Mouse (Mus musculus) megakaryocyte-erythroid progenitor cell, adult 5 weeks (primary cell): ENCODE measurements around the gene BC107364. TPM values are rescaled to one million over a fixed set of nuclear protein-coding genes. Genes with fewer than 3 reads are reported as not detected.

ENCODE experiments used
- polyA plus RNA-seq: library from polyadenylated mRNA; stranded (reverse); fragments of >175 nt; gene quantifications from 2 replicates; pipeline ENCODE4 v1.2.3, GENCODE M21; 2012

Gene BC107364
- not detected in 2 replicates for polyA plus RNA-seq

DNA sequence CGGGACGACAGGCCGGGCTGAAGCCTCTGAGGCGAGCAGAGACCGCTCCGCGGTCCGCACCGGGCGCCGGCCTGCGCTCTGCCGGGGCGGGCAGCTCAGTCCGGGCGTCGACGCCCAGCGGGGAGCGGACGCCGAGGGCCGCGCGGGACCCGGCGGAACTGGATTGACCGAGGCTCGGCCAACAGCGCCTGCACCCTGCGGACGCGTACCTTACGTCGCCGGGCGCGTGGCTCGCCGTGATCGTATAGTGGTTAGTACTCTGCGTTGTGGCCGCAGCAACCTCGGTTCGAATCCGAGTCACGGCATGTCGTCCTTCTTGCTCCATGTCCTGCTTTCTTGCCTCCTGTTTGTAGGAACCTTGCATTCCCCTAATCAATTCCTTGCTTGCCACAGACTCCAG, at the start of gene BC107364:
Gene BC107364, minus strand, starts transcription at position 45 of the 400 bp plus-strand sequence.

Other genes starting within 250 kb of the BC107364 start
- gene Bola1, start 232.6 kb downstream of the BC107364 start, polyA plus RNA-seq, result 98.4 and 100 TPM in 2 replicates
- 1.1 and 2.0 TPM in 2 replicates for gene Hist2h2ab, start 232.4 kb downstream of the BC107364 start, polyA plus RNA-seq
- 18.4 and 18.7 TPM in 2 replicates for gene Hist2h2ac, start 231.4 kb downstream of the BC107364 start, polyA plus RNA-seq
- gene Hist2h2be, start 231.2 kb downstream of the BC107364 start, polyA plus RNA-seq, result 0.49 and 0.75 TPM in 2 replicates
- 25.9 and 32.4 TPM in 2 replicates for gene Hist2h3c2, start 213.2 kb downstream of the BC107364 start, polyA plus RNA-seq
- gene Hist2h2aa2, start 212.0 kb downstream of the BC107364 start, polyA plus RNA-seq, result 261 and 264 TPM in 2 replicates
- 1.3 and 8.5 TPM in 2 replicates for gene Hist2h2aa1, start 206.8 kb downstream of the BC107364 start, polyA plus RNA-seq
- gene Hist2h3c1, start 205.6 kb downstream of the BC107364 start, polyA plus RNA-seq, result not detected in 2 replicates
- gene Hist2h4, start 189.0 kb downstream of the BC107364 start, polyA plus RNA-seq, result 3.4 and 3.5 TPM in 2 replicates
- 28.5 and 35.3 TPM in 2 replicates for gene Hist2h3b, start 183.7 kb downstream of the BC107364 start, polyA plus RNA-seq
- 0.36 and 1.4 TPM in 2 replicates for gene Hist2h2bb, start 182.6 kb downstream of the BC107364 start, polyA plus RNA-seq
- 0.03 and 0.14 TPM in 2 replicates for gene Fcgr1, start 158.3 kb downstream of the BC107364 start, polyA plus RNA-seq
- gene Hfe2, start 72.9 kb upstream of the BC107364 start, polyA plus RNA-seq, result not detected in 2 replicates
- 21.2 and 27.8 TPM in 2 replicates for gene Txnip, start 105.7 kb upstream of the BC107364 start, polyA plus RNA-seq
- not detected in 2 replicates for gene Gm16253, start 124.7 kb upstream of the BC107364 start, polyA plus RNA-seq
- 13.9 and 21.4 TPM in 2 replicates for gene Polr3gl, start 141.9 kb upstream of the BC107364 start, polyA plus RNA-seq
- gene Ankrd34a, start 144.3 kb upstream of the BC107364 start, polyA plus RNA-seq, result 0.02 and 0.05 TPM in 2 replicates
- gene Lix1l, start 148.8 kb upstream of the BC107364 start, polyA plus RNA-seq, result 0.32 and 0.78 TPM in 2 replicates
- 101 and 117 TPM in 2 replicates for gene Rbm8a, start 177.6 kb upstream of the BC107364 start, polyA plus RNA-seq
- gene Pex11b, start 183.1 kb upstream of the BC107364 start, polyA plus RNA-seq, result 2.3 and 3.6 TPM in 2 replicates
- 0.07 and 0.15 TPM in 2 replicates for gene Gm42957, start 183.2 kb upstream of the BC107364 start, polyA plus RNA-seq
- 0.28 and 0.50 TPM in 2 replicates for gene Itga10, start 193.3 kb upstream of the BC107364 start, polyA plus RNA-seq
- gene Ankrd35, start 217.8 kb upstream of the BC107364 start, polyA plus RNA-seq, result 0.10 and 0.14 TPM in 2 replicates
- 22.1 and 22.6 TPM in 2 replicates for gene Pias3, start 244.1 kb upstream of the BC107364 start, polyA plus RNA-seq